Mouse (Mus musculus) heart, embryonic 16.5 days (tissue): ENCODE data around the gene Olfr74. TPM values are rescaled to one million over a fixed set of nuclear protein-coding genes. Genes with fewer than 3 reads are reported as not detected.
"Not testable (repeated sequence)": the region's sequence is repeated elsewhere in the genome, so short reads cannot be mapped to it uniquely, and the experiment has no call there.

Experiments used
- ATAC-seq: fragments of 200-750 bp; cut with Nextera tagmentation; replicated peaks from 2 replicates; pipeline ENCODE4 v1.8.0; 2017; ENCODE audit warnings: moderate number of reproducible peaks; ENCODE audit not compliant: insufficient read depth, low FRiP score; ENCODE audit errors: extremely low read depth
- H3K27ac ChIP-seq: fragments of 300-500 bp; sonication (generic); 2 replicates; pipeline ENCODE4 v1.5.1; 2014; ENCODE audit warnings: mild to moderate bottlenecking, low read length, control low read depth, moderate library complexity
- H3K27me3 ChIP-seq: fragments of 300-500 bp; sonication (generic); 2 replicates; pipeline ENCODE4 v1.6.1; 2014; ENCODE audit warnings: low read length, mixed read lengths; ENCODE audit not compliant: control insufficient read depth, insufficient read depth
- H3K36me3 ChIP-seq: fragments of 300-500 bp; sonication (generic); 2 replicates; pipeline ENCODE4 v1.6.1; 2014; ENCODE audit not compliant: control insufficient read depth, insufficient read depth
- H3K4me1 ChIP-seq: fragments of 300-500 bp; sonication (generic); 2 replicates; pipeline ENCODE4 v1.6.1; 2014; ENCODE audit warnings: low read length, mixed read lengths; ENCODE audit not compliant: control insufficient read depth, insufficient read depth
- H3K4me2 ChIP-seq: fragments of 300-500 bp; sonication (generic); 2 replicates; pipeline ENCODE4 v1.6.1; 2014; ENCODE audit warnings: low read depth, mild to moderate bottlenecking, control low read depth, low read length
- H3K4me3 ChIP-seq: fragments of 300-500 bp; sonication (generic); 2 replicates; pipeline ENCODE4 v1.5.1; 2014; ENCODE audit warnings: mild to moderate bottlenecking, control low read depth, low read length
- H3K9ac ChIP-seq: fragments of 300-500 bp; sonication (generic); 2 replicates; pipeline ENCODE4 v1.6.1; 2014; ENCODE audit warnings: low read length, control low read depth
- H3K9me3 ChIP-seq: fragments of 300-500 bp; sonication (generic); replicated peaks from 2 replicates; pipeline ENCODE4 v1.6.1; 2016; ENCODE audit warnings: low read length; ENCODE audit not compliant: control insufficient read depth
- WGBS: fragments of 180-500 bp; shearing (Covaris S2); extraction: QIAGEN DNeasy Blood & Tissue Kit; methylation state at CpG from one replicate; pipeline ENCODE4 v1.1.7; 2014; 5-methylcytosine and 5-hydroxymethylcytosine counted together
- polyA plus RNA-seq: library from polyadenylated mRNA; unstranded; fragments of >200 nt; fragmentation: Nextera tagmentation; extraction: Ambion mirVana; gene quantifications from 2 replicates; pipeline ENCODE4 v1.2.1, GENCODE M21; 2015

The Olfr74 gene
- not detected in 2 replicates for polyA plus RNA-seq

GRCm38 (mm10) chr2:87974563-87974962 lies at the start of gene Olfr74:
TSS of gene Olfr74 (minus strand) at chr2:87974663.
- no peak within 1 kb of the TSS for H3K4me2 ChIP-seq
- 63% methylated on average over 3 of the region's 3 CpGs for WGBS
- no peaks in the 10 kb centered on the region for H3K9me3 ChIP-seq
- no peaks in the 10 kb centered on the region for H3K4me1 ChIP-seq
- no peaks in the 10 kb centered on the region for H3K36me3 ChIP-seq
- no peak within 1 kb of the TSS for H3K9ac ChIP-seq
- H3K27ac ChIP-seq: no peak within 1 kb of the TSS
- ATAC-seq: no peak
- no peak within 1 kb of the TSS for H3K4me3 ChIP-seq
- no peaks in the 10 kb centered on the region for H3K27me3 ChIP-seq

- H3K27me3 ChIP-seq, H3K36me3 ChIP-seq, H3K4me1 ChIP-seq, H3K4me3 ChIP-seq, H3K9ac ChIP-seq, H3K9me3 ChIP-seq, H3K4me2 ChIP-seq, ATAC-seq, H3K27ac ChIP-seq: not testable (repeated sequence)
- WGBS: 61% methylated on average over 1 of the region's 1 CpGs
These were observed 48.0 kb upstream of the Olfr74 start, which contains the start of gene Olfr1161 for GRCm38 (mm10) chr2:88022474-88022873. TSS of gene Olfr1161 (plus strand) at chr2:88022774.

GRCm38 (mm10) chr2:88007515-88008318 lies 33.3 kb upstream of the Olfr74 start, which contains the start of gene Olfr1160:
TSS of gene Olfr1160 (minus strand) at chr2:88008268.
- Histone ChIP-seq H3K9ac (no peak within 1 kb of the TSS), H3K4me1 (no peaks in the 10 kb centered on the region)

GRCm38 (mm10) chr2:87989813-87990212 lies 15.3 kb upstream of the Olfr74 start, which contains the start of gene Olfr1158:
TSS of gene Olfr1158 (plus strand) at chr2:87990113.
- no peaks in the 10 kb centered on the region for H3K27me3 ChIP-seq
- H3K27ac ChIP-seq: no peak within 1 kb of the TSS
- no peak within 1 kb of the TSS for H3K4me3 ChIP-seq
- no peaks in the 10 kb centered on the region for H3K36me3 ChIP-seq
- no peak within 1 kb of the TSS for H3K4me2 ChIP-seq
- H3K9ac ChIP-seq: no peak within 1 kb of the TSS
- H3K4me1 ChIP-seq: no peaks in the 10 kb centered on the region
- no peak for ATAC-seq
- H3K9me3 ChIP-seq: no peaks in the 10 kb centered on the region

More at GRCm38 (mm10) chr2:88007515-88008318, 33.3 kb upstream of the Olfr74 start, which contains the start of gene Olfr1160:
- H3K4me3 ChIP-seq: no peak within 1 kb of the TSS
- no peaks in the 10 kb centered on the region for H3K9me3 ChIP-seq
- H3K36me3 ChIP-seq: no peaks in the 10 kb centered on the region
- no peak for ATAC-seq
- H3K4me2 ChIP-seq: no peak within 1 kb of the TSS
- H3K27ac ChIP-seq: no peak within 1 kb of the TSS
- H3K27me3 ChIP-seq: no peaks in the 10 kb centered on the region

GRCm38 (mm10) chr2:87968199-87968598 lies 6.3 kb downstream of the Olfr74 start, which contains the start of gene Olfr1157:
TSS of gene Olfr1157 (minus strand) at chr2:87968299.
- 91% methylated on average over 4 of the region's 4 CpGs for WGBS
- H3K4me1 ChIP-seq: no peaks in the 10 kb centered on the region
- H3K27me3 ChIP-seq: no peaks in the 10 kb centered on the region
- H3K27ac ChIP-seq: no peak within 1 kb of the TSS
- ATAC-seq: no peak
- H3K36me3 ChIP-seq: no peaks in the 10 kb centered on the region
- no peak within 1 kb of the TSS for H3K4me3 ChIP-seq
- H3K9me3 ChIP-seq: no peaks in the 10 kb centered on the region
- no peak within 1 kb of the TSS for H3K9ac ChIP-seq
- H3K4me2 ChIP-seq: no peak within 1 kb of the TSS

- H3K36me3 ChIP-seq: no peaks in the 10 kb centered on the region
- H3K27ac ChIP-seq: no peak within 1 kb of the TSS
- H3K4me3 ChIP-seq: no peak within 1 kb of the TSS
These were observed 21.5 kb downstream of the Olfr74 start, which contains the start of gene Olfr1156 for GRCm38 (mm10) chr2:87953000-87953399. TSS of gene Olfr1156 (minus strand) at chr2:87953100.

GRCm38 (mm10) chr2:87945037-87945436 lies 29.4 kb downstream of the Olfr74 start, which contains the start of gene Olfr1155:
TSS of gene Olfr1155 (minus strand) at chr2:87945137.
- WGBS: 93% methylated on average over 1 of the region's 1 CpGs

More at GRCm38 (mm10) chr2:87953000-87953399, 21.5 kb downstream of the Olfr74 start, which contains the start of gene Olfr1156:
- no peak for ATAC-seq
- Histone ChIP-seq H3K4me2 (no peak within 1 kb of the TSS), H3K27me3 (no peaks in the 10 kb centered on the region), H3K9ac (no peak within 1 kb of the TSS), H3K4me1 (no peaks in the 10 kb centered on the region), H3K9me3 (no peaks in the 10 kb centered on the region)

More at GRCm38 (mm10) chr2:87945037-87945436, 29.4 kb downstream of the Olfr74 start, which contains the start of gene Olfr1155:
- Histone ChIP-seq H3K36me3 (no peaks in the 10 kb centered on the region), H3K4me3 (no peak within 1 kb of the TSS), H3K4me2 (no peak within 1 kb of the TSS), H3K27ac (no peak within 1 kb of the TSS), H3K27me3 (no peaks in the 10 kb centered on the region), H3K9me3 (no peaks in the 10 kb centered on the region; the same call in 1 of the 2 replicates), H3K9ac (no peak within 1 kb of the TSS), H3K4me1 (no peaks in the 10 kb centered on the region)
- ATAC-seq: no peak
